Mouse (Mus musculus): ENCODE results near the gene Bub3. TPM values are rescaled to one million over a fixed set of nuclear protein-coding genes. Genes with fewer than 3 reads are reported as not detected.

Bub3 gene
- polyA plus RNA-seq, 1 experiment from 2014 or later, result 42.7 TPM

GRCm38 (mm10) chr7:131598483-131598824 is 38.4 kb downstream of the Bub3 start:
- Histone ChIP-seq H3K36me3 (ENCODE audit: inconsistent target) (no peaks in the 10 kb centered on the region), H3K27ac (no peak overlapping the region), H3K4me3 (ENCODE audit: inconsistent target) (no peak overlapping the region), H3K79me2 (ENCODE audit: inconsistent target) (no peaks in the 10 kb centered on the region)
- 9% methylated on average over 5 of the region's 5 CpGs for WGBS (ENCODE audit: missing documents)

- H3K4me3 ChIP-seq (ENCODE audit: inconsistent target), result no peak overlapping the region
- H3K36me3 ChIP-seq (ENCODE audit: inconsistent target), result no peaks in the 10 kb centered on the region
- WGBS (ENCODE audit: missing documents), result 93% methylated on average over 7 of the region's 7 CpGs
- H3K27ac ChIP-seq, result no peak overlapping the region
- no peaks in the 10 kb centered on the region for H3K79me2 ChIP-seq (ENCODE audit: inconsistent target)
Measured at GRCm38 (mm10) chr7:131602106-131602505, 42.1 kb downstream of the Bub3 start.

GRCm38 (mm10) chr7:131603186-131603585 is 43.2 kb downstream of the Bub3 start:
- 24% methylated on average over 10 of the region's 11 CpGs for WGBS (ENCODE audit: missing documents)
- Histone ChIP-seq H3K4me3 (ENCODE audit: inconsistent target) (no peak overlapping the region), H3K36me3 (ENCODE audit: inconsistent target) (no peaks in the 10 kb centered on the region), H3K79me2 (ENCODE audit: inconsistent target) (no peaks in the 10 kb centered on the region), H3K27ac (no peak overlapping the region)

- H3K79me2 ChIP-seq (ENCODE audit: inconsistent target), result no peaks in the 10 kb centered on the region
- WGBS (ENCODE audit: missing documents), result 91% methylated on average over 10 of the region's 10 CpGs
- no peak overlapping the region for H3K4me3 ChIP-seq (ENCODE audit: inconsistent target)
- H3K27ac ChIP-seq, result no peak overlapping the region
- H3K36me3 ChIP-seq (ENCODE audit: inconsistent target), result no peaks in the 10 kb centered on the region
Measured at GRCm38 (mm10) chr7:131604946-131605345, 44.9 kb downstream of the Bub3 start.

- no peak overlapping the region for H3K4me3 ChIP-seq (ENCODE audit: inconsistent target)
- H3K27ac ChIP-seq, result no peak overlapping the region
- WGBS (ENCODE audit: missing documents), result 59% methylated on average over 4 of the region's 4 CpGs
- no peaks in the 10 kb centered on the region for H3K79me2 ChIP-seq (ENCODE audit: inconsistent target)
- no peaks in the 10 kb centered on the region for H3K36me3 ChIP-seq (ENCODE audit: inconsistent target)
Measured at GRCm38 (mm10) chr7:131605481-131605880, 45.5 kb downstream of the Bub3 start.

GRCm38 (mm10) chr7:131608049-131608448 is 48.0 kb downstream of the Bub3 start:
- Histone ChIP-seq H3K4me3 (ENCODE audit: inconsistent target) (no peak overlapping the region), H3K27ac (no peak overlapping the region), H3K79me2 (ENCODE audit: inconsistent target) (no peaks in the 10 kb centered on the region), H3K36me3 (ENCODE audit: inconsistent target) (no peaks in the 10 kb centered on the region)
- WGBS (ENCODE audit: missing documents), result 92% methylated on average over 6 of the region's 6 CpGs

GRCm38 (mm10) chr7:131609677-131610076 is 49.7 kb downstream of the Bub3 start:
- Histone ChIP-seq H3K27ac (no peak overlapping the region), H3K79me2 (ENCODE audit: inconsistent target) (no peaks in the 10 kb centered on the region), H3K4me3 (ENCODE audit: inconsistent target) (no peak overlapping the region), H3K36me3 (ENCODE audit: inconsistent target) (no peaks in the 10 kb centered on the region)
- WGBS (ENCODE audit: missing documents), result 57% methylated on average over 7 of the region's 7 CpGs

Other genes with a start within 250 kb of the Bub3 start
- gene Cuzd1, start 237.9 kb upstream of the Bub3 start, polyA plus RNA-seq (2018), result not detected in 3 replicates
- not detected in 3 replicates for gene Fam24b, start 230.7 kb upstream of the Bub3 start, polyA plus RNA-seq (2018)
- gene Fam24a, start 226.4 kb upstream of the Bub3 start, polyA plus RNA-seq (2018), result not detected in 3 replicates
- gene 2310057M21Rik, start 197.5 kb upstream of the Bub3 start, polyA plus RNA-seq (2018), result 2.7 to 8.3 TPM (median 8.1 TPM) in 3 replicates
- 10.7 to 21.0 TPM (median 14.8 TPM) in 3 replicates for gene Pstk, start 189.1 kb upstream of the Bub3 start, polyA plus RNA-seq (2018)
- 7.5 to 9.6 TPM (median 8.9 TPM) in 3 replicates for gene Ikzf5, start 149.7 kb upstream of the Bub3 start, polyA plus RNA-seq (2018)
- gene Acadsb, start 149.6 kb upstream of the Bub3 start, polyA plus RNA-seq (2018), result 27.8 to 52.5 TPM (median 36.1 TPM) in 3 replicates
- not detected in 3 replicates for gene Hmx3, start 17.4 kb upstream of the Bub3 start, polyA plus RNA-seq (2018)
- gene Hmx2, start 11.4 kb upstream of the Bub3 start, polyA plus RNA-seq (2018), result not detected in 3 replicates